Mouse (Mus musculus) heart, adult 2 months (tissue): ENCODE results near the gene Pcp4. TPM values are rescaled to one million over a fixed set of nuclear protein-coding genes. Genes with fewer than 3 reads are reported as not detected.

Experiments
- DNase-seq, 2 experiments: peaks; one replicate each; pipeline ENCODE4 v3.0.0; 2021
- H3K27ac ChIP-seq: fragments of 200-600 bp; 2 replicates; pipeline ENCODE4 v1.8.1; 2022
- H3K27me3 ChIP-seq: fragments of 200-500 bp; 2 replicates; pipeline ENCODE4 v1.6.1; 2012; ENCODE audit warnings: mild to moderate bottlenecking, low read length, inconsistent platforms, mixed read lengths; ENCODE audit not compliant: control insufficient read depth, insufficient read depth
- H3K36me3 ChIP-seq: fragments of 200-500 bp; 2 replicates; pipeline ENCODE4 v1.6.1; 2012; ENCODE audit warnings: low read length, inconsistent platforms; ENCODE audit not compliant: control insufficient read depth, insufficient read depth
- H3K4me1 ChIP-seq: fragments of 200-500 bp; 2 replicates; pipeline ENCODE4 v1.6.1; 2011; ENCODE audit warnings: low read length; ENCODE audit not compliant: control insufficient read depth, insufficient read depth
- H3K4me3 ChIP-seq: fragments of 200-600 bp; 2 replicates; pipeline ENCODE4 v1.8.1; 2022
- H3K79me2 ChIP-seq: fragments of 200-500 bp; replicated peaks from 2 replicates; pipeline ENCODE4 v1.6.1; 2012; ENCODE audit warnings: mild to moderate bottlenecking, inconsistent platforms, low read length, moderate library complexity, mixed read lengths; ENCODE audit not compliant: control insufficient read depth, insufficient read depth
- H3K9ac ChIP-seq: fragments of 200-500 bp; 2 replicates; pipeline ENCODE4 v1.6.1; 2012; ENCODE audit warnings: low read depth, mild to moderate bottlenecking, control low read depth, inconsistent platforms, low read length, mixed read lengths
- CTCF ChIP-seq: fragments of 200-600 bp; IDR thresholded peaks from 2 replicates; pipeline ENCODE4 v1.8.1; 2022; ENCODE audit warnings: antibody characterized with exemption, mild to moderate bottlenecking, moderate library complexity
- EP300 ChIP-seq: fragments of 200-500 bp; IDR thresholded peaks from 2 replicates; pipeline ENCODE4 v1.6.1; 2011; ENCODE audit warnings: low read depth, low read length, control low read depth; ENCODE audit not compliant: insufficient read depth
- POLR2A ChIP-seq: fragments of 200-500 bp; IDR thresholded peaks from 2 replicates; pipeline ENCODE4 v1.6.1; 2011; ENCODE audit warnings: mild to moderate bottlenecking, low read depth, low read length, control low read depth; ENCODE audit not compliant: insufficient read depth
- WGBS: fragments of 180-500 bp; shearing (Covaris S2); methylation state at CpG from one replicate; pipeline ENCODE4 v1.1.7; 2018; 5-methylcytosine and 5-hydroxymethylcytosine counted together
- intact Hi-C: fragments of 180-260 bp; cut with DNase I; formaldehyde crosslinking; loops from one replicate; pipeline ENCODE4 v1.15.1; 2025
- long read RNA-seq: library from polyadenylated mRNA; stranded (forward); transcript quantifications from one replicate; pipeline ENCODE4 v2.0.0, GENCODE M21; 2021
- polyA plus RNA-seq: library from polyadenylated mRNA; depleted of rRNA; stranded (reverse); fragments of >200 nt; gene quantifications from 2 replicates; pipeline ENCODE4 v1.2.3, GENCODE M21; 2012; rRNA removed
- total RNA-seq, 2 experiments: library from RNA; stranded (reverse); gene quantifications; 2 replicates each; pipeline ENCODE4 v1.2.3; 2021

Gene Pcp4
- total RNA-seq (1 to 10 TPM; 2.1 to 3.6 TPM), polyA plus RNA-seq (0.57 and 2.3 TPM in 2 replicates)
- long read RNA-seq, transcript Pcp4-201 (3 exons, 641 nt) = major isoform, 5 of 5 reads
- long read RNA-seq, partial matches to known transcripts = 0 of 5 reads
- long read RNA-seq, other reads (novel, unspliced or antisense) = 0 of 5 reads

DNA sequence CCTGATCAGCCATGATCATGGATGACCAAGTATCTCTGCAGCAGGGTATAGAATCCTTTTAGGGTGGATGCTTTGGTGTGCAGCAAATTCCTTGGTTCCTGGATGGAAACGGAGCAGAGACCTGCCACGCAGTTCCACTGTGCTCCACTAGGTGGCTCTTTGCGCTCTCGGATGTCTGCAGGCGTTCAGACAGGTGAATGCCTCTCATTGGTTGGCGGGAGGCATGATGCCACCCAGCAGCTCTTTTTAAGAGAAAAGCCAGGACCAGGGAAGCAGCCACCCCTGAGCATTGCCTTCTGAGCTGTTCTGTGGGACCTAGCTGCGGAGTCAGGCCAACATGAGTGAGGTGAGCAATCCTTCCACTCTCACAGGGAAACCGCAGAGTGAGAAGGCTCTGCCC lies at the start of gene Pcp4:
Pcp4 (plus strand) TSS at position 162 of the 400 bp plus-strand sequence.
- H3K4me3 ChIP-seq = no peak within 1 kb of the TSS
- no peaks in the 10 kb centered on the region for H3K36me3 ChIP-seq
- H3K9ac ChIP-seq = no peak within 1 kb of the TSS
- 0 out of 2 replicates have a peak, but pooled peaks have one; percentile 49 for TF ChIP-seq EP300
- TF ChIP-seq POLR2A = no peak
- TF ChIP-seq CTCF = no peak
- H3K27me3 ChIP-seq = no peaks in the 10 kb centered on the region
- H3K27ac ChIP-seq = no peak within 1 kb of the TSS
- no peaks in the 10 kb centered on the region for H3K4me1 ChIP-seq
- WGBS = 13% methylated on average over 8 of the region's 8 CpGs
- DNase-seq = peak; percentile 51 to 75
- no peaks in the 10 kb centered on the region for H3K79me2 ChIP-seq
- intact Hi-C loops = loop anchor here (1.0 kb wide), 2 partner anchors 143 to 204 kb away; no protein-coding TSS in a partner anchor

- H3K27me3 ChIP-seq = no peaks in the 10 kb centered on the region
- 81% methylated on average over 2 of the region's 2 CpGs for WGBS
- no peak overlapping the region for H3K4me3 ChIP-seq
- TF ChIP-seq EP300 = no peak
- TF ChIP-seq POLR2A = no peak
- TF ChIP-seq CTCF = no peak
- intact Hi-C loops = no loop called here
- DNase-seq = peak in 1 of 2 experiments; percentile 4
- H3K4me1 ChIP-seq = no peaks in the 10 kb centered on the region
- H3K27ac ChIP-seq = no peak overlapping the region
- H3K36me3 ChIP-seq = no peaks in the 10 kb centered on the region
- no peaks in the 10 kb centered on the region for H3K79me2 ChIP-seq
- H3K9ac ChIP-seq = no peak overlapping the region
Observed at GRCm38 (mm10) chr16:96425044-96425443, 42.4 kb upstream of the Pcp4 start.

DNA sequence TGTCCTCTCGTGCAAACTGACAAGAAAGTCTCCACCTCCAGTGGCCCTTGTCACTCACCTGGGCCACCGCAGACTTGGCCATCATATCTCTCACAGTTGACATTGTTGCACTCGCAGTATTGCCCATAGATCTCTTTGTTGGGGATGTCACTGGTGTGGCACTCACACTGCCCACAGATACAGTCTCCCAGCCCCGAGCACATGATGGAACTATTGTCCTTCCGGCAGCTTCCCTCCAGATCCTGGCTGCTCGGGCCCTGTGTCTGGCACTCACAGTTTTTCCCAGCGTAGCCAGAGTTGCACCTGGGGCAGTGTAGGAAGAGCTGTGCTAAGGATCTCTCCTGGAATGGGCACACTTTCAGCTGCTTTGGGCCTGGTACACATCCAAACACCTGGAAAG lies 40.7 kb upstream of the Pcp4 start:
- no peaks in the 10 kb centered on the region for H3K79me2 ChIP-seq
- H3K36me3 ChIP-seq = no peaks in the 10 kb centered on the region
- no peak overlapping the region for H3K27ac ChIP-seq
- intact Hi-C loops = no loop called here
- DNase-seq = no peak
- TF ChIP-seq EP300 (no peak), POLR2A (no peak), CTCF (no peak)
- H3K4me3 ChIP-seq = no peak overlapping the region
- H3K4me1 ChIP-seq = no peaks in the 10 kb centered on the region
- H3K27me3 ChIP-seq = no peaks in the 10 kb centered on the region
- no peak overlapping the region for H3K9ac ChIP-seq
- 78% methylated on average over 7 of the region's 7 CpGs for WGBS

DNA sequence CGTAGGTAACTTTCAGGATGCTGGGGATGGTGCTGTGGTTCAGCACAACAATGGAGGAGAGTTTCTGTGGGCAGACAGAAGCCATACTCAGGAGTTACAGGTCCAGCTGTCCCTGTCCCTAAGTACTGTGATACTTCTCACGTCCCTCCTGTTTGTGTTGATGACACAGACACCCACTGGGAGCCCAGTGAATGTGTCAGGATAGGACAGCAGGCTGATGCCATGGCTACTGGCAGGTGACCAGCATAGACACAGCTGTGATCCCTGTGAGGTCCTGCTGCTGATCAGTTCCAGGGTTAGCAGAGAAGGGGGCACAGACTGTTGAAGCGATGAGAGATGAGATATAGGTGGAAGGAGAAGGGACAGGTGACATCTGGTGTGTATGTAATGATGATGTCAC lies 38.4 kb upstream of the Pcp4 start:
- no peaks in the 10 kb centered on the region for H3K4me1 ChIP-seq
- no peak overlapping the region for H3K27ac ChIP-seq
- H3K4me3 ChIP-seq = no peak overlapping the region
- DNase-seq = no peak
- 59% methylated on average over 3 of the region's 3 CpGs for WGBS
- H3K79me2 ChIP-seq = no peaks in the 10 kb centered on the region
- no peak overlapping the region for H3K9ac ChIP-seq
- no peaks in the 10 kb centered on the region for H3K36me3 ChIP-seq
- intact Hi-C loops = no loop called here
- no peaks in the 10 kb centered on the region for H3K27me3 ChIP-seq
- no peak for TF ChIP-seq EP300
- no peak for TF ChIP-seq POLR2A
- TF ChIP-seq CTCF = no peak

DNA sequence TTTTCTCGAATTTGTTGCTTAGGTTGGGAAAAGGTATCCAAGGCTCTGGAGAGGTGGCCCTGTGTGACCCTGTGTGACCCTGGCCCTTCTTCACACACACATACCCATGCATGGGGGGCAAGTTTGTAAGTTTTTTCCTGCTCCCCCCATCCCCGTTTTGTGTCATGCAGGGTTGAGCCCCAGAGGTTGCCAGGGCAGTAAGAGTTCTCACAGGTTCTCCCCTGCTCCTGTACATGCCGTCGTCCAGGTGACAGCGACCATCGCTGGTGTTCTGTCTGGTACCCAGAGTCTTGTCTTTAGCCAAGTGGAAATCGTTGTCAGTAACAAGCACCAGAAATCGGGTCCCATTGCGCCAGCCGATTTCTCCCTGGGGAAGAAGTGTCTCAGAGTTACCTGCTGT lies 34.1 kb upstream of the Pcp4 start:
- intact Hi-C loops = no loop called here
- DNase-seq = peak in 1 of 2 experiments; percentile 8
- no peak for TF ChIP-seq CTCF
- TF ChIP-seq POLR2A = no peak
- TF ChIP-seq EP300 = no peak
- Histone ChIP-seq H3K4me3 (no peak overlapping the region), H3K9ac (no peak overlapping the region), H3K36me3 (no peaks in the 10 kb centered on the region), H3K79me2 (no peaks in the 10 kb centered on the region), H3K4me1 (no peaks in the 10 kb centered on the region), H3K27me3 (no peaks in the 10 kb centered on the region), H3K27ac (no peak overlapping the region)
- 80% methylated on average over 10 of the region's 10 CpGs for WGBS

GRCm38 (mm10) chr16:96434024-96434785 lies 33.2 kb upstream of the Pcp4 start:
- no peaks in the 10 kb centered on the region for H3K27me3 ChIP-seq
- TF ChIP-seq POLR2A = no peak
- TF ChIP-seq CTCF = no peak
- no peak for TF ChIP-seq EP300
- H3K4me3 ChIP-seq = no peak overlapping the region
- H3K79me2 ChIP-seq = no peaks in the 10 kb centered on the region
- peak in 1 of 2 experiments; percentile 7 for DNase-seq
- H3K4me1 ChIP-seq = no peaks in the 10 kb centered on the region
- H3K9ac ChIP-seq = no peak overlapping the region
- intact Hi-C loops = no loop called here
- no peaks in the 10 kb centered on the region for H3K36me3 ChIP-seq
- H3K27ac ChIP-seq = no peak overlapping the region
- 60% methylated on average over 3 of the region's 3 CpGs for WGBS
